Comparison of ENCODE assay signal across 12 mouse cellular contexts in genomic region chr10:40844546-40844945, GRCm38 (mm10). TPM values are rescaled to one million over a fixed set of nuclear protein-coding genes. Genes with fewer than 3 reads are reported as not detected.
DNase-seq lines count a peak whose midpoint lies in the region; ATAC-seq and TF ChIP-seq lines count a peak whose summit lies in the region.
"Had no signal": no experiment of that assay in that cellular context is flagged by ENCODE, and none has a peak within 500 bp of the region (broad histone marks: within the 10 kb centered on the region; RNA-seq: fewer than 3 reads in every experiment).

No protein-coding gene starts in this region.

- no peaks in the 10 kb centered on the region for H3K27me3 ChIP-seq in heart, adult 2 months (ENCODE audit: control insufficient read depth, insufficient read depth, low read length)
- H3K27me3 ChIP-seq in hindbrain, embryonic 15.5 days = no peaks in the 10 kb centered on the region

- no peak overlapping the region for H3K27ac ChIP-seq in heart, adult 2 months
- H3K27ac ChIP-seq in hindbrain, embryonic 15.5 days (replicated peaks) = peak overlapping the region; percentile 34

- H3K79me2 ChIP-seq in heart, adult 2 months (replicated peaks; ENCODE audit: control insufficient read depth, insufficient read depth, low read length) = no peaks in the 10 kb centered on the region

- no peak overlapping the region for H3K4me3 ChIP-seq in heart, adult 2 months
- H3K4me3 ChIP-seq in hindbrain, embryonic 15.5 days = no peak overlapping the region

- TF ChIP-seq EP300 in heart, adult 2 months (IDR thresholded peaks at IDR 0.05; ENCODE audit: insufficient read depth, low read depth, low read length) = no peak

- 59% methylated on average over 10 of the region's 10 CpGs for WGBS in heart, adult 2 months
- 71% methylated on average over 10 of the region's 10 CpGs for WGBS in hindbrain, embryonic 15.5 days

- peak; percentile 47; the same call in 1 of the 2 replicates for ATAC-seq in hindbrain, embryonic 15.5 days (ENCODE audit: low FRiP score, low read depth)
- no peak for ATAC-seq in granulocyte monocyte progenitor cell, adult 5-6 weeks (replicated peaks; ENCODE audit: poor library complexity, severe bottlenecking)

- intact Hi-C loops in heart, adult 2 months (cut with DNase I) = no loop called here
- intact Hi-C loops in heart, postnatal 36 days (cut with DNase I) = no loop called here

- no peak for TF ChIP-seq POLR2A in heart, adult 2 months (IDR thresholded peaks at IDR 0.05; ENCODE audit: insufficient read depth, low read depth, low read length)

- no peak overlapping the region; the same call in 1 of the 2 replicates for H3K4me2 ChIP-seq in hindbrain, embryonic 15.5 days
- H3K4me2 ChIP-seq: lung, embryonic 14.5 days had no signal

- peaks cover 3% of the 10 kb centered on the region; the same call in 1 of the 2 replicates for H3K36me3 ChIP-seq in heart, adult 2 months (ENCODE audit: control insufficient read depth, insufficient read depth, low read length)
- H3K36me3 ChIP-seq in hindbrain, embryonic 15.5 days = peaks cover 37% of the 10 kb centered on the region

- H3K9me3 ChIP-seq in hindbrain, embryonic 15.5 days = no peaks in the 10 kb centered on the region

- H3K9ac ChIP-seq in heart, adult 2 months (ENCODE audit: low read depth, low read length) = 0 out of 2 replicates have a peak overlapping the region, but pooled peaks have one; percentile 32
- H3K9ac ChIP-seq in hindbrain, embryonic 15.5 days = no peak overlapping the region
- H3K9ac ChIP-seq: lung, embryonic 14.5 days had no signal

- TF ChIP-seq CTCF in heart, adult 2 months (IDR thresholded peaks at IDR 0.05) = no peak

- DNase-seq in heart, adult 2 months = no peak
- no peak for DNase-seq in heart, postnatal 36 days
- DNase-seq in brain, adult 2 months (ENCODE audit: low read depth, low spot score) = peak; percentile 70
- peak; percentile 7 for DNase-seq in heart, adult 8-10 months (ENCODE audit: low spot score)
- no peak for DNase-seq in c-Kit-positive CD71-positive TER-119-positive erythroid progenitor cells, embryonic 14.5 days (ENCODE audit: low spot score)
- DNase-seq in MN1 (ENCODE audit: low spot score) = no peak
- DNase-seq: lung, embryonic 14.5 days; spleen, adult 18-20 months; thymus, adult 2 months had no signal

- H3K4me1 ChIP-seq in heart, adult 2 months (ENCODE audit: control insufficient read depth, insufficient read depth, low read length) = peaks cover 2% of the 10 kb centered on the region
- H3K4me1 ChIP-seq in hindbrain, embryonic 15.5 days (replicated peaks) = no peaks in the 10 kb centered on the region; the same call in 1 of the 2 replicates

RNA-seq across cellular contexts. Expression of gene Cdc40, which starts 38.6 kb away (rescaled TPM):
- 10 to 100 TPM; 18.6 to 19.3 TPM for total RNA-seq in heart, adult 2 months (2021)
- polyA plus RNA-seq in heart, adult 2 months (2012; rRNA removed) = 8.6 and 19.1 TPM in 2 replicates
- 10 to 100 TPM; 19.6 to 21.2 TPM for total RNA-seq in heart, postnatal 36 days (2021)
- 10 to 100 TPM; 15.8 to 20.9 (median 20.0) TPM for total RNA-seq in heart, adult 8-10 months (2022)
- 22.4 and 22.6 TPM in 2 replicates for polyA plus RNA-seq in hindbrain, embryonic 15.5 days (2015; fragmentation: Nextera tagmentation; extraction: Ambion mirVana)
- 63.7 and 64.7 TPM in 2 replicates for total RNA-seq in granulocyte monocyte progenitor cell, adult 5-6 weeks (2014; fragmentation: Nextera tagmentation)
- total RNA-seq in granulocyte monocyte progenitor cell, adult 5-6 weeks (2017) = 42.3 and 48.3 TPM in 2 replicates

RNA-seq across cellular contexts. Expression of gene Wasf1, which starts 38.7 kb away (rescaled TPM):
- total RNA-seq in heart, adult 2 months (2021) = under 1 TPM; 0.43 to 0.63 TPM
- polyA plus RNA-seq in heart, adult 2 months (2012; rRNA removed) = 0.47 and 0.53 TPM in 2 replicates
- under 1 TPM; 0.57 to 0.69 TPM for total RNA-seq in heart, postnatal 36 days (2021)
- under 1 TPM; 0.14 to 0.79 (median 0.43) TPM for total RNA-seq in heart, adult 8-10 months (2022)
- polyA plus RNA-seq in hindbrain, embryonic 15.5 days (2015; fragmentation: Nextera tagmentation; extraction: Ambion mirVana) = 101 and 122 TPM in 2 replicates
- not detected in 2 replicates for total RNA-seq in granulocyte monocyte progenitor cell, adult 5-6 weeks (2014; fragmentation: Nextera tagmentation)
- not detected in 2 replicates for total RNA-seq in granulocyte monocyte progenitor cell, adult 5-6 weeks (2017)
- total RNA-seq: common myeloid progenitor, adult 5-6 weeks had no signal

Comparison
In these comparisons a context has a peak if more than half of its experiments do, and no peak if none do; other contexts are left out.
1. DNase-seq: peak in brain, adult 2 months (single experiment) and heart, adult 8-10 months (single experiment); none in heart, adult 2 months (0 of 2), heart, postnatal 36 days (0 of 2), c-Kit-positive CD71-positive TER-119-positive erythroid progenitor cells, embryonic 14.5 days (single experiment) and MN1 (single experiment).